Mouse (Mus musculus) heart, embryonic 13.5 days (tissue): ENCODE results near the gene Cntn5. TPM values are rescaled to one million over a fixed set of nuclear protein-coding genes. Genes with fewer than 3 reads are reported as not detected.
"Not testable (repeated sequence)": the region's sequence is repeated elsewhere in the genome, so short reads cannot be mapped to it uniquely, and the experiment has no call there.

Experiments
- ATAC-seq: fragments of 200-750 bp; cut with Nextera tagmentation; 2 replicates; pipeline ENCODE4 v1.8.0; 2017; ENCODE audit warnings: moderate TSS enrichment; ENCODE audit not compliant: insufficient number of reproducible peaks, low FRiP score, low TSS enrichment; ENCODE audit errors: extremely low read depth
- H3K27ac ChIP-seq: fragments of 300-500 bp; sonication (generic); replicated peaks from 2 replicates; pipeline ENCODE4 v1.5.1; 2015; ENCODE audit warnings: moderate library complexity, mild to moderate bottlenecking, inconsistent platforms
- H3K27me3 ChIP-seq: fragments of 300-500 bp; sonication (generic); replicated peaks from 2 replicates; pipeline ENCODE4 v1.6.1; 2015; ENCODE audit warnings: mild to moderate bottlenecking, inconsistent platforms
- H3K36me3 ChIP-seq: fragments of 300-500 bp; sonication (generic); 2 replicates; pipeline ENCODE4 v1.6.1; 2015; ENCODE audit warnings: mild to moderate bottlenecking, inconsistent platforms
- H3K4me1 ChIP-seq: fragments of 300-500 bp; sonication (generic); 2 replicates; pipeline ENCODE4 v1.6.1; 2015; ENCODE audit warnings: inconsistent platforms
- H3K4me2 ChIP-seq: fragments of 300-500 bp; sonication (generic); 2 replicates; pipeline ENCODE4 v1.6.1; 2015; ENCODE audit warnings: inconsistent platforms, mild to moderate bottlenecking, moderate library complexity
- H3K4me3 ChIP-seq: fragments of 300-500 bp; sonication (generic); 2 replicates; pipeline ENCODE4 v1.5.1; 2015; ENCODE audit warnings: moderate library complexity, mild to moderate bottlenecking, inconsistent platforms
- H3K9ac ChIP-seq: fragments of 300-500 bp; sonication (generic); 2 replicates; pipeline ENCODE4 v1.6.1; 2015; ENCODE audit warnings: inconsistent platforms, mild to moderate bottlenecking, moderate library complexity
- H3K9me3 ChIP-seq: fragments of 300-500 bp; sonication (generic); 2 replicates; pipeline ENCODE4 v1.6.1; 2016; ENCODE audit warnings: inconsistent platforms
- WGBS: fragments of 180-500 bp; shearing (Covaris S2); methylation state at CpG from one replicate; pipeline ENCODE4 v1.1.7; 2015; ENCODE audit warnings: mixed read lengths; 5-methylcytosine and 5-hydroxymethylcytosine counted together
- polyA plus RNA-seq: library from polyadenylated mRNA; unstranded; fragments of >200 nt; fragmentation: Nextera tagmentation; extraction: Ambion mirVana; gene quantifications from 2 replicates; pipeline ENCODE4 v1.2.1, GENCODE M21; 2015

The Cntn5 gene
- polyA plus RNA-seq, 1 experiment from 2014 or later = 0.13 TPM

DNA sequence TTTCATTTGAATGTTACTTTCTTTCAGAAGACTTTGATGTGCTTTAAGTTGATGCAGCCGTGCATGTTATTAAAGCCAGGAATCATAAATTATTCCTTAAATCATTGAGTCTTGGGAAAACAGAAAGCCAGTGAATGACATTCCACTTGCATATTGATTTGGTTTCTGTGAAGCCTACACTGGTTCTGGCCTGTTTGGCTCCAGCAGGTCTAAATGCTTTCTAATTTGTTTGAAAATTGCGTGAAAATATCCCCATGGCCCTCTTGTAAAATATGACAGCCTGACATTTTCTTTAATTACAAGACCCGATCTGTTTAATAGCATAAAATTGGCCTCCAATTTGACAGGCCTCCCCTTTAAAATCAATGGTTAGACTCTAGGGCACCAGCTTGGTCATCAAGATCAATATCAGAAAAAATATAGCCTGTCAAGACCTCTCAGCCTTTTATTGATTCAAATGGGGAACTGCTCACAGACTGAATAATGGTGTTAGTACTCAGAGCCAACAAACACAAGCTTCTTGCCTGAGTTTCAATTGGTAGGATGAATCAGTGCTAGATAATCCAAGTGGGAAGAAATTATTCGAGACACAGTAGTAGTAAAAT lies 247.3 kb downstream of the Cntn5 start:
- Histone ChIP-seq H3K27me3 (no peaks in the 10 kb centered on the region), H3K4me2 (no peak overlapping the region), H3K4me3 (no peak overlapping the region), H3K9me3 (no peaks in the 10 kb centered on the region), H3K4me1 (no peaks in the 10 kb centered on the region), H3K9ac (no peak overlapping the region), H3K27ac (no peak overlapping the region), H3K36me3 (no peaks in the 10 kb centered on the region)
- WGBS = 73% methylated on average over 4 of the region's 4 CpGs
- no peak for ATAC-seq

DNA sequence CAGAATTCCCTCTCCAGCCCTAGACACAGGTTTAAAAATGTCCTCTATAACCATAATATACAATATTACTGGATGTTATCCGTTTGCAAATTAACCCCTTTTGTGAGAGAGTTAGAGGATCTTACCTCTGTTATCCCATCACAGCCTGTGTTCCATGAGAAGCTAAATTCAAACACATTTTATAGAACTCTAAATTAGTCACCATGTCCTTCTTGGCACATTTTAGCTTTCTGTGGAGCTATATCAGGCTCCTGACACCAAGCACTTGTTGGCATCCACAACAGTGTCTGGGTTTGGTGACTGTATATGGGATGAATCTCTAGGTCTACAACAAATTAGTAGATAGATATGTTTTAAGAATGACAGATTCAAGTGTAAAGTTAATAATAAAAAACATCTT lies 253.9 kb downstream of the Cntn5 start:
- Histone ChIP-seq H3K36me3 (no peaks in the 10 kb centered on the region), H3K27ac (no peak overlapping the region), H3K4me2 (no peak overlapping the region), H3K4me1 (no peaks in the 10 kb centered on the region), H3K27me3 (no peaks in the 10 kb centered on the region), H3K9ac (no peak overlapping the region), H3K9me3 (no peaks in the 10 kb centered on the region), H3K4me3 (no peak overlapping the region)
- ATAC-seq = no peak
- WGBS = 70% methylated on average over 1 of the region's 1 CpGs

DNA sequence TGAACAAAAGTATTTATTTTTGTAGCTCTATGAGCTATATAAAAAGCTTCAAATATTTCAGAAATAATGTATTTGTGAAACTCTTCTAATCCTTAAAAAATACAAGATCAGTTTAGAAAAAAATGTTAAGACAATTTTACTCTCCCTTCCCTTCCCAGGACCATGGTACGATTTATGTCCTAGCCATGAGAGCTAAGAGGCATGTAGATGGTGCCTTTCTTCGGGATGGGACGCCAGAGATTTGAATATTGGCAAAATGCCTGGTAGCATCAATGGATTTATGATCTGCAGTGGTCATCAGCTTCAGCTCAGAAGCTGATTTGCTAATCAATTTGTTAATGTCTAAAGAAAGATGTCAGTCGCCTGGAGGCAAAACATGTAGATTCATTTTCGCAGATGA lies 258.6 kb downstream of the Cntn5 start:
- WGBS = 82% methylated on average over 5 of the region's 5 CpGs

DNA sequence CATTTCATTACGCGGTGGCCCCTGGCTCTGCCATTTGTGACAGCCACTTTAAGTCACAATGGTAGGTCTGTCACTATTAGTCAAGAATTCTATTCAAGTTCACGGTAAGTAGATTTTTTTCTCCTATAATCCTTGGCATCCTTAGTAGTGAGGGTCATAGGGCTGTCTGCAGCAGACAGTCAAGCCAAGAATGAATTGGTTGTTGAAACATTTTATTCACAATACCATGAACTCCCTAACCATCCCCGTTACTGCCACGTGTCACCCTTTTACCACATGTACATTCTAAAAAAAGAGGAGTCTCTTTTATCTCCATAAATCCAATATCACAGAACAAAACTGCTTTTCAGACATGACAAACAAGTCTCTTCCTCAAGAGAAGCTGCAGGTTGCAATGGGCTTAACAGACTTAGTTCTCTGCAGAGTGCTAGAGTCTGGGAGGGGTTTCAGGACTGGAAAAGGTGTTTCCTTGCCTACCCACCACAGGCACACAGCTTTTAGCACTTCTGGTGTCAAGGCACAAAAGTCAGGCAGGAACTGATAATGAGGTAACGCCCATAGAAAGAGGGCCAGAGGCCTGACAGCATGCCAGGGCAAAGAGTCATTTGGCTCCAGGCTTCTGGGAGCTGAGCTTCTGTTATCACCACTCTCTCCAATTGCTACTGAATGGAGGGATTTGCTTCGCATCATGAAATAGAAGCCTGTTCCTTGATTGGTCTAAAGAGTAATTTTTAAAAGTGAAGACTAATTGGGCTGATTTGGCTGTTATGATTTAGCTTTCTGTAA lies 259.3 kb downstream of the Cntn5 start:
- H3K4me3 ChIP-seq = no peak overlapping the region
- H3K4me1 ChIP-seq = peaks cover 6% of the 10 kb centered on the region; the same call in 1 of the 2 replicates
- no peaks in the 10 kb centered on the region for H3K9me3 ChIP-seq
- WGBS = 41% methylated on average over 7 of the region's 7 CpGs
- no peak overlapping the region for H3K4me2 ChIP-seq
- H3K27me3 ChIP-seq = no peaks in the 10 kb centered on the region
- H3K27ac ChIP-seq = no peak overlapping the region
- no peak overlapping the region for H3K9ac ChIP-seq
- no peak for ATAC-seq
- no peaks in the 10 kb centered on the region for H3K36me3 ChIP-seq

More for the DNA sequence above, 258.6 kb downstream of the Cntn5 start:
- Histone ChIP-seq H3K4me3 (no peak overlapping the region), H3K9ac (no peak overlapping the region), H3K36me3 (no peaks in the 10 kb centered on the region), H3K4me2 (no peak overlapping the region), H3K27ac (no peak overlapping the region), H3K9me3 (no peaks in the 10 kb centered on the region), H3K4me1 (peaks cover 6% of the 10 kb centered on the region; the same call in 1 of the 2 replicates), H3K27me3 (no peaks in the 10 kb centered on the region)
- no peak for ATAC-seq

DNA sequence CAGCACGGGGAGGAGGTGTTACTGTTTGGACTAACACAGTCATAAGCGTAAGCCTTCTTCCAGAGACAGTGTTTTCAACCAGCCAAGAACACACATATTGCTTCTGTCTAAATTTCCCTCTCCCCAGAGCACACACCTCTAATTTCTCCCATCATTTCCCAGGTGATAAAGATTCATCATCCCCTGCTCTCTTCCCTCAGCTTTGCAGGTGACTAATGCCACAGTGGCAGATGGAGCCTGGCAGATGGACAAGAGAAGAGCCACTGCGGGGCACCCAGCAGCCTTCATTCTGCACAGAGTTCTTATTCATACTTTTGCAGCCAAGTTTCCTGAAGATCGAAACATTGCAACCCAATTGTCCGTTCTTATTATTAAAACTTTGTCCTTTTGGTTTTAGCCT lies 286.5 kb downstream of the Cntn5 start:
- no peaks in the 10 kb centered on the region for H3K4me1 ChIP-seq
- no peaks in the 10 kb centered on the region for H3K36me3 ChIP-seq
- WGBS = 76% methylated on average over 5 of the region's 5 CpGs
- no peak overlapping the region for H3K27ac ChIP-seq
- ATAC-seq = no peak
- H3K4me3 ChIP-seq = no peak overlapping the region
- no peaks in the 10 kb centered on the region for H3K27me3 ChIP-seq
- H3K9me3 ChIP-seq = no peaks in the 10 kb centered on the region
- no peak overlapping the region for H3K9ac ChIP-seq
- no peak overlapping the region for H3K4me2 ChIP-seq

DNA sequence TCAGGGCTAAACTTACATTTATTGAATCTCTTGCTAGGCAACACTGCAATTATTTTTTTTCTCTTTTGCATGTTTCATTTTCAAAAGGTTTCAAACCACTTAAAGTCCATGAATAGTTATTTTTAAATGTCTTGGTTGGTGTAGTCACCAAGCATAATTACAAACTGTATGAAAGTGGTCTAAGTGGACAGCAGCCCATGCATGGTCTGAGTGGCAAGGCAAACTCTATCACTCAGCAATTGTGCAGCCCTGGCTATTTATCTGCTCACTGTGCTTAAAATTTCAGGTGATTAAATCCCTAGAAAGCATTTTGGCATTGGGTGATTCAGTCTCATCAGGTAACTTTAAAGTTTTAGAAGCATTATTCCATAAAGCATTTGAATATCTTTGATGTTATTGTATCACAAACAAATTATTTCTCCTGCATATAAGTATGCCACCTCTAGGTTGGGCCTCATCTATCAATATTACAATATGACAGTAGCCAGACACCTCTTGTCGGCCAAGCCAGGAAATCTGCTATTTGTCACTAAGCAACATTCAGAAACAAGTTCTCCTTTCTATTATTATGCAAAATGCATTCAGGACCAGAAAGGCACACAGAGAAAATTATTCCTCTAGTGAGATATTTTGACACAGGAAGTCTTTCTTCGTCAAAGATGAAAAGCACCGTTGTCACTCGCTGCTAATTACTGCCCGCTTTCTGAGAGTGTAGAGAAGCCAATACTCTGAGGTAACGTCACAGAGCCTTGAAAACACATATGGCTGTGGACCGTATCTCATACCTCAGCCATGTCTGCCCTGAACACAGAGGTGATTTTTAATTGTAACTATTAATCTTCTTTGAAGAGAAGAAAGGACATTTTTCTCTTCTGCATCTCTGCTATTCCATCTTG lies 329.0 kb downstream of the Cntn5 start:
- WGBS = 78% methylated on average over 7 of the region's 7 CpGs
- H3K9me3 ChIP-seq = no peaks in the 10 kb centered on the region
- H3K4me2 ChIP-seq = no peak overlapping the region
- no peaks in the 10 kb centered on the region for H3K4me1 ChIP-seq
- H3K27me3 ChIP-seq = no peaks in the 10 kb centered on the region
- H3K4me3 ChIP-seq = no peak overlapping the region
- H3K36me3 ChIP-seq = no peaks in the 10 kb centered on the region
- no peak for ATAC-seq
- no peak overlapping the region for H3K9ac ChIP-seq
- no peak overlapping the region for H3K27ac ChIP-seq

DNA sequence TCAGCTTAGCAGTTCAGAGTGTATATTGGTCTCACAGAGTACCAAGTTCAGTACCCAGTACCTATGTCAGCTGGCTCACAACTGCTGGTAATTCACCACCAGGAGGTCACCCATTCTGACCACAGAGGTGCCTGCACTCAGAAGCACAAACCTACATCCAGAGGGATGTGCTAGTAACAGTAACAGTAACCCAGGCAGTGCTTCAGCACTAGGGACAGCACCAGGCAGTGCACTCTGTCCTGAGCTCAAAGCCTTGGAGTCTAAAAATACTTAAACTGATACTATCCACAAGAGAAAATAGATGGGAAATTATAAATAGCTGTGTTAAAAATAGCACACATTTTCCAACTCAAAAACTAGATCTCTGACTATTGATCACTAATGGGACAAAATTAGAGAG lies 334.7 kb downstream of the Cntn5 start:
- no peaks in the 10 kb centered on the region for H3K27me3 ChIP-seq
- no peaks in the 10 kb centered on the region for H3K9me3 ChIP-seq
- H3K36me3 ChIP-seq = no peaks in the 10 kb centered on the region
- no peak overlapping the region for H3K9ac ChIP-seq
- H3K27ac ChIP-seq = no peak overlapping the region
- no peak overlapping the region for H3K4me3 ChIP-seq
- no peak for ATAC-seq
- no peaks in the 10 kb centered on the region for H3K4me1 ChIP-seq
- H3K4me2 ChIP-seq = no peak overlapping the region

DNA sequence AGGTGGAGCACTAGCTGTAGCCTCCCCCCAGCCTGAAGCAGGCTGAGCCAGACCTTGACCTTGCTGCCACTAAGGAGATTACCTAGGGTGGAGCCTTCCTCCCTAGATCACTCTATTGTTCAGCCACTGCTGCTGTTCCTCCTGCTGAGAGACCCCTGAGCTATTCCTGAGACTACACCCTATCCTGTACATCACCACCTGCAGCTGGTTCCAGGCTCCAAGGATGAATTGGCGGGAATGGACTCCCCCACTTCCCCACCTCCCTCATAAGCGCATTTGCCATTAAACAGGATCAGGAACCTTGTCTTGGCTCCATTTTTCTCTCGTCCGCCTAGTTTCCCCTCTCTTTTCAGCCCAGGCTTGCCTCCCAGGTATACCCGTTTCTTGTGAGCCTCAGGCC lies 363.7 kb downstream of the Cntn5 start:
- H3K36me3 ChIP-seq, H3K4me3 ChIP-seq, H3K27me3 ChIP-seq, H3K4me1 ChIP-seq, H3K4me2 ChIP-seq, H3K27ac ChIP-seq, ATAC-seq, H3K9me3 ChIP-seq, H3K9ac ChIP-seq: not testable (repeated sequence)
- WGBS = 50% methylated on average over 5 of the region's 5 CpGs

DNA sequence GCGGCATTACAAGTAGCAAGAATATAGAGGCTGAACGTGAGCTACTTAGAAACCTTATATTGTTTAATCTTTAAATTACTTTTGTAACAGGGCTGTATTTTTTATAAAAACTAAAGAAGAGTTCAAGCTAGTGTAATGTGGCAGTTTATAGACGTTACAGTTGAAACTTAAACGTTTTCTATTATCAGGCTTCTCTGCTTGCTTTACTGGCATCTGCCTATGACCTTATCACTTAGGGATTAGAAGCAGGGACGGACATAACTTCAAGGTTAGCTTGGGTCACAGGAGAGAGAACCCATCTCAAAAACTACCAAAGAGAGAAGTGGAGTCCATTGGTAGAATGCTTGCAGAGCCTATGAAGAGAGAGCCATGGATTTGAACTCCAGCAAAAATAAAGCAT lies 372.3 kb downstream of the Cntn5 start:
- Histone ChIP-seq H3K27ac (no peak overlapping the region), H3K4me2 (no peak overlapping the region), H3K9ac (no peak overlapping the region), H3K9me3 (no peaks in the 10 kb centered on the region), H3K36me3 (no peaks in the 10 kb centered on the region), H3K4me1 (no peaks in the 10 kb centered on the region), H3K27me3 (no peaks in the 10 kb centered on the region), H3K4me3 (no peak overlapping the region)
- ATAC-seq = no peak
- WGBS = 52% methylated on average over 5 of the region's 5 CpGs

DNA sequence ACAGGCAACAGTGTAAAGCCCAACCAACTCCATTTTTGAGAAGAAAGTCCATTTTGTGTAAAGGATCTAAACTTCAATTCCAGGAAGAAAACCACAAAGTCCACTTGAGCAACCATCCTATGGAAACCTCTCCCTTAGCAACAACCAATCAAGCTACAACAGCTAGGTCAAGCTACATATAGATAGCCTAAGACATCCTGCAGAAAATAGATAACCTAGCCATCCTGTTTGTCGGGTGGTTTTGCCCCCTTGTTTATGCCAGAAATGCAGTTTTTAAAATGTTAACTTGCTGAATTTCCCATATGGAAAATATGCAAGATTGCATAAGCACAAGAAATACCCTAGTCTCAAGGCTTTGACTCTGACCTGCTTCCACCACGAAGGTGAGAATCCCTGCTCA lies 373.5 kb downstream of the Cntn5 start:
- no peak overlapping the region for H3K4me3 ChIP-seq
- H3K4me1 ChIP-seq = no peaks in the 10 kb centered on the region
- H3K27me3 ChIP-seq = no peaks in the 10 kb centered on the region
- no peaks in the 10 kb centered on the region for H3K36me3 ChIP-seq
- H3K9me3 ChIP-seq = no peaks in the 10 kb centered on the region
- 62% methylated on average over 2 of the region's 2 CpGs for WGBS
- no peak overlapping the region for H3K4me2 ChIP-seq
- no peak overlapping the region for H3K9ac ChIP-seq
- H3K27ac ChIP-seq = no peak overlapping the region
- ATAC-seq = no peak

DNA sequence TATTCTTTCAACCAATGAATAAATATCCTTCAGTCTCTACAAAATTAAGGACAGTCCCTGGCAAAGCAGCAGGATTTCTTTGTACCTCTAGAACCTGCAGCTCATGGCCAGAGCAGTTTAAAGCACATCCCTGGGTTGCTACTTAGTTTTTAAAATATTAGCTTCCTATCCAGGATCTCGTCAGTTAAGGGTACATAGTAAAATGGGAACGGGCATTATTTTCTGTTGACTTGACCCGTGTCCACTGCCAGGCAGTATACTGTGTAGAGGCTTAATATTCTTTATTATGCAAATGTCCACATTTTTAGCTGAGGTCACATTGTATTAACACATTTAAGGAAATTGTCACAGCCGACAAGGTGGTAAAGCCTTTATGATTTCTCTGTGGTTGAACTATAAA lies 375.0 kb downstream of the Cntn5 start:
- no peak for ATAC-seq
- WGBS = 77% methylated on average over 4 of the region's 4 CpGs
- H3K4me1 ChIP-seq = no peaks in the 10 kb centered on the region
- no peaks in the 10 kb centered on the region for H3K9me3 ChIP-seq
- no peak overlapping the region for H3K4me3 ChIP-seq
- no peak overlapping the region for H3K9ac ChIP-seq
- no peaks in the 10 kb centered on the region for H3K36me3 ChIP-seq
- H3K27me3 ChIP-seq = no peaks in the 10 kb centered on the region
- H3K27ac ChIP-seq = no peak overlapping the region
- no peak overlapping the region for H3K4me2 ChIP-seq
